Mouse (Mus musculus) intestine, postnatal 0 days (tissue): Measurements from ENCODE around the gene Chn2. TPM values are rescaled to one million over a fixed set of nuclear protein-coding genes. Genes with fewer than 3 reads are reported as not detected.

Experiments
- ATAC-seq: fragments of 200-750 bp; cut with Nextera tagmentation; 2 replicates; pipeline ENCODE4 v1.8.0; 2017; ENCODE audit warnings: mild to moderate bottlenecking, moderate TSS enrichment, moderate library complexity
- H3K27ac ChIP-seq: fragments of 300-500 bp; sonication (generic); 2 replicates; pipeline ENCODE4 v1.5.1; 2014; ENCODE audit warnings: mild to moderate bottlenecking, low read depth, low read length, moderate library complexity
- H3K27me3 ChIP-seq: fragments of 300-500 bp; sonication (generic); replicated peaks from 2 replicates; pipeline ENCODE4 v1.6.1; 2014; ENCODE audit warnings: low read length, mixed read lengths; ENCODE audit not compliant: control insufficient read depth, insufficient read depth
- H3K36me3 ChIP-seq: fragments of 300-500 bp; sonication (generic); 2 replicates; pipeline ENCODE4 v1.6.1; 2014; ENCODE audit warnings: mild to moderate bottlenecking, moderate library complexity; ENCODE audit not compliant: control insufficient read depth, insufficient read depth
- H3K4me1 ChIP-seq: fragments of 300-500 bp; sonication (generic); replicated peaks from 2 replicates; pipeline ENCODE4 v1.6.1; 2014; ENCODE audit warnings: antibody characterized with exemption, low read length, mixed read lengths; ENCODE audit not compliant: control insufficient read depth, insufficient read depth
- H3K4me2 ChIP-seq: fragments of 300-500 bp; sonication (generic); replicated peaks from 2 replicates; pipeline ENCODE4 v1.6.1; 2014; ENCODE audit warnings: low read depth, mild to moderate bottlenecking, moderate library complexity
- H3K4me3 ChIP-seq: fragments of 300-500 bp; sonication (generic); 2 replicates; pipeline ENCODE4 v1.5.1; 2014; ENCODE audit warnings: low read depth, low read length
- H3K9ac ChIP-seq: fragments of 300-500 bp; sonication (generic); 2 replicates; pipeline ENCODE4 v1.6.1; 2014; ENCODE audit warnings: mild to moderate bottlenecking, low read depth, low read length
- H3K9me3 ChIP-seq: fragments of 300-500 bp; sonication (generic); 2 replicates; pipeline ENCODE4 v1.6.1; 2016; ENCODE audit warnings: mixed run types; ENCODE audit not compliant: control insufficient read depth
- CTCF ChIP-seq: sonication (generic); IDR thresholded peaks from 2 replicates; pipeline ENCODE4 v1.5.1; 2016; ENCODE audit warnings: low read depth, mild to moderate bottlenecking, control low read depth, antibody characterized with exemption, moderate library complexity
- WGBS: fragments of 180-500 bp; shearing (Covaris S2); extraction: QIAGEN DNeasy Blood & Tissue Kit; methylation state at CpG from one replicate; pipeline ENCODE4 v1.1.7; 2014; 5-methylcytosine and 5-hydroxymethylcytosine counted together
- polyA plus RNA-seq: library from polyadenylated mRNA; unstranded; fragments of >200 nt; fragmentation: Nextera tagmentation; extraction: Ambion mirVana; gene quantifications from 2 replicates; pipeline ENCODE4 v1.2.1, GENCODE M21; 2015

Chn2 gene
- polyA plus RNA-seq, 1 experiment from 2014 or later = 19.6 TPM

DNA sequence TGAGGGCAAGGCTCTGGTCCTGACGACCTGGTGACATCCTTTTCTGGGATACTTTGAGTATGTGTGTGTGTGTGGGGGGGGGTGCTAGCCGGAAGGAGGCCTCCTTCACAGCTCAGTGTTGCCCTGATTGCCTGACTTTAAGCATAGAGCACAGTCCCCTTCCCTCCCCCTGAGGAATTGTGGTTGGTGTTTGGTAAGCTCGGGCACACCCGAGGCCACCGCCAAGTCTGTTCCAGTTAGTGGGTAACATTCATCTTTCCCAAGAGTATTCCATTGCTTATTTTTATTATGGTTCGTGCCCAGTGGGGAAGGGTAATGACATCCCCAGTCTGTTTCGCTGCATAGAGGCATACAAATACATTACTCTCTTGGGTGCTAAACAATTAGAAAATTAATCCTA is 172.6 kb downstream of the Chn2 start:
- no peaks in the 10 kb centered on the region for H3K27me3 ChIP-seq
- 87% methylated on average over 7 of the region's 7 CpGs for WGBS
- no peaks in the 10 kb centered on the region for H3K9me3 ChIP-seq
- H3K4me1 ChIP-seq = no peaks in the 10 kb centered on the region
- H3K9ac ChIP-seq = no peak overlapping the region
- H3K4me2 ChIP-seq = no peak overlapping the region
- TF ChIP-seq CTCF = no peak
- no peak overlapping the region for H3K27ac ChIP-seq
- H3K4me3 ChIP-seq = no peak overlapping the region
- no peak for ATAC-seq
- no peaks in the 10 kb centered on the region; the same call in 1 of the 2 replicates for H3K36me3 ChIP-seq

DNA sequence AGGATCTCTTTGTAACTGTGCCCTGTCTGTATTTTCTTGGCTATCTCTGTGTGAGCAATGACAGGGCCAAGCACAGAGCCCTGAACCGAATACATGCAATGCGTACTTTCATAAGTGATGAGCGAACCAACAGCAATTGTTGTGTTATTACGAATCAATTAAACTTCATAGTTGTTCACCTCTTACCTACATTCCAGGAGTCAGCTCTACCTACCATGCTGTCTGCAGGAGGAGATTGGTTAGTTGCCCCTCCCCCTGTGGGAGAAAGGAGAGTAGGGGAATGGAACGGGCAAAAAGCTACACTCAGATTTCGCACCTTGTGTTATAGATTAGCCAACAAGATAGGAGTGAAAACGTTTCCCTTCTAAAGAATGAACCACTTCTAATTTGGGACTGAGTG is 174.4 kb downstream of the Chn2 start:
- Histone ChIP-seq H3K9me3 (no peaks in the 10 kb centered on the region), H3K27me3 (no peaks in the 10 kb centered on the region), H3K4me2 (no peak overlapping the region), H3K36me3 (no peaks in the 10 kb centered on the region; the same call in 1 of the 2 replicates), H3K4me3 (no peak overlapping the region), H3K4me1 (no peaks in the 10 kb centered on the region), H3K27ac (no peak overlapping the region), H3K9ac (no peak overlapping the region)
- TF ChIP-seq CTCF = no peak
- WGBS = 82% methylated on average over 7 of the region's 7 CpGs
- no peak for ATAC-seq

DNA sequence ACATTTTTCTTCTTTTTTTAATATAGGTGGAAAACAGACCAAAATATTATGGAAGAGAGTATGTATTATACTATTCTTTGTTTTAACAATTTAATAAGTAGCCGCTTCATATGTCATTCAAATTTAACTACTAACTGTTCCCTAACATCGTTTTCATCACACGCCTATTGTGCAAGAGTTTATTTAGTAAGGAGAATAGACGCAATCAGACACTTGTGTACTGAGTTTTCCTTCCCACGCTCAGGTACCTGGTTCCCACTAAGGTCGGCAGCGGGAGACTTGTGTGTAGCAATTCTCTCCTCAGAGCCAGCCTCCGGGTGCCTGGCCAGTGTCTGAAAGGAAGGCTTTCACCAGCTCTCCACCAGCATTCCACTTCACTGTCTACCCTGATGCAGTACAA is 176.3 kb downstream of the Chn2 start:
- no peaks in the 10 kb centered on the region for H3K4me1 ChIP-seq
- TF ChIP-seq CTCF = no peak
- peaks cover 4% of the 10 kb centered on the region; the same call in 1 of the 2 replicates for H3K36me3 ChIP-seq
- no peak overlapping the region for H3K27ac ChIP-seq
- H3K27me3 ChIP-seq = no peaks in the 10 kb centered on the region
- H3K9me3 ChIP-seq = no peaks in the 10 kb centered on the region
- WGBS = 81% methylated on average over 8 of the region's 8 CpGs
- no peak for ATAC-seq
- no peak overlapping the region for H3K4me2 ChIP-seq
- no peak overlapping the region for H3K4me3 ChIP-seq
- H3K9ac ChIP-seq = no peak overlapping the region

DNA sequence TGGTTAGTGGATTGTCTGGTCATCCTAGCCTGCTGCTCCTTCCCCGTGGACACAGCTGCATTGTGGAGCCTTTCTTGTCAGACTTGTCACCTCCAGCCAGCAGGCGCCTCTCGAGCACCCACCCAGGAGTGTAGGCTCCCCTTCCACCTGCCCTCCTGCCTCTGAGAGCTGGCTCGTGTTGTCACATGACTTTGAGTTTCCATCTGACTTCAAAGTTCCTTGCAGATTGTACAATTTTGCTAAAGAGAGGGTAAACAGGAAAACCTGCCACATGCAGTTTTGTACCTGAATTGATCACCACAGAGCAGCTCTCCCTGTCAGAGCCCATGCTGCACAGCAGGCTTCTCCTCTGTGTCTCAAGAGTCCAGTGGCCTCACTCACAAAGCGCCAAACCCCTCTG is 177.2 kb downstream of the Chn2 start:
- 75% methylated on average over 5 of the region's 5 CpGs for WGBS
- H3K27ac ChIP-seq = no peak overlapping the region
- no peak for ATAC-seq
- H3K9me3 ChIP-seq = no peaks in the 10 kb centered on the region
- no peak for TF ChIP-seq CTCF
- H3K4me2 ChIP-seq = no peak overlapping the region
- H3K9ac ChIP-seq = no peak overlapping the region
- H3K4me3 ChIP-seq = no peak overlapping the region
- no peaks in the 10 kb centered on the region for H3K4me1 ChIP-seq
- H3K36me3 ChIP-seq = peaks cover 4% of the 10 kb centered on the region; the same call in 1 of the 2 replicates
- H3K27me3 ChIP-seq = no peaks in the 10 kb centered on the region

DNA sequence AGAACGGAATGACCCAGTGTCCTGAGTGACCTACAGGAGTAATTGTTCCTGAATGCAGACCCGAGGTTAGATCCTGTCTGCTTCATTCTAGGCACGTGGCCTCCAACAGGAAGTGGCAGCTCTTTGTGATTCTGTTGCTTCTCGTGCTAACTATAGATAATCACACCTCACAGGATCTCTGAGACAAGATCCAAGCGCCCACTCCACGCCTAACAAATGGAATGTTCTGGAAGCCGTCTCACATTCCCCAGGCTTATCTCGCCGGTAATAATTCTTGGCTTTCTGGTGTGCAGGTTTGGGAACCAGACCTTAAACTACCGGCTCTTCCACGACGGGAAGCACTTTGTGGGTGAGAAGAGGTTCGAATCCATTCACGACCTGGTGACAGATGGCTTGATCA is 180.8 kb downstream of the Chn2 start:
- no peak for TF ChIP-seq CTCF
- H3K27ac ChIP-seq = no peak overlapping the region
- no peaks in the 10 kb centered on the region for H3K9me3 ChIP-seq
- H3K4me3 ChIP-seq = no peak overlapping the region
- no peak for ATAC-seq
- H3K4me1 ChIP-seq = no peaks in the 10 kb centered on the region
- H3K9ac ChIP-seq = no peak overlapping the region
- 76% methylated on average over 14 of the region's 14 CpGs for WGBS
- peaks cover 4% of the 10 kb centered on the region; the same call in 1 of the 2 replicates for H3K36me3 ChIP-seq
- H3K27me3 ChIP-seq = no peaks in the 10 kb centered on the region
- H3K4me2 ChIP-seq = no peak overlapping the region

DNA sequence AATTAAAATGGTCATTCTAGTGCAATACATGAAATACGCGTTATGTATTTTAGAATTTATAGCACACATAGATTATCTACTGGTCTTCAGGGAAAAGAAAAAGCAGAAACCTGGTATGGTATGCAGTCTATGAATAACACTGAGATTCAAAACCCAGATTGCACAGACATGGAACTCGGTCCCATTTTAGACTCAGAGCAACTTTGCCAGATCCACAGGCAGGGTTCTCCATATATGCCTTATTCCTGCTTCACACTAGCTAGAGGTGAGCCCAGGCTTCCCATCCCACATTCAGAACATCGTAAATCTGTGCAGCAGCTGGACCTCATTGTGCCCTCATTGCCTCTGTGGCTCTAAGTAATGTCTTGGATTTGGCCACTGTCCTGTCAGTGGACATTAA is 184.2 kb downstream of the Chn2 start:
- Histone ChIP-seq H3K4me1 (no peaks in the 10 kb centered on the region), H3K9ac (no peak overlapping the region), H3K9me3 (no peaks in the 10 kb centered on the region), H3K27me3 (no peaks in the 10 kb centered on the region), H3K4me2 (no peak overlapping the region), H3K36me3 (peaks cover 4% of the 10 kb centered on the region; the same call in 1 of the 2 replicates), H3K27ac (no peak overlapping the region), H3K4me3 (no peak overlapping the region)
- no peak for TF ChIP-seq CTCF
- no peak for ATAC-seq
- 92% methylated on average over 4 of the region's 4 CpGs for WGBS

DNA sequence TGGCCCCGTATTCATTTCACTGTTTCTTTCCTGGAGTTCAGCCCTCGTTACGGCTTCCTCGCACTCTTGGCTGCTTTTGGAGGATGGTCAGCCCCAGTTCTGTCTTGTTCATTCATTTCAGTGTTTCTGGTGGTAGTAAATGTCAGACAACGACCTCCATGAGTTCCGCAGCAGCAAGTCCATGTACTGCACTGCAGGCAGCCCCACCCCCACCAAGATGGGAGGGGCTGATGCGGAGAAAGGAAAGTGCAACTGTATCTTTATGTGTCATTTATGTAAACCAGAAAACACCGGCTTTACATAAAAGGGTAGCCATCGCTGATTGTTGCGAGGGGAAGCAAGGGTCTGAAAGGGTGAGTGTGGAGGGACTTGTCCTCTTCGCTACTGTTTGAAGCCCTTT is 185.0 kb downstream of the Chn2 start:
- ATAC-seq = no peak
- WGBS = 81% methylated on average over 11 of the region's 11 CpGs
- H3K27ac ChIP-seq = no peak overlapping the region
- H3K9me3 ChIP-seq = no peaks in the 10 kb centered on the region
- no peak for TF ChIP-seq CTCF
- no peaks in the 10 kb centered on the region for H3K4me1 ChIP-seq
- no peak overlapping the region for H3K9ac ChIP-seq
- H3K36me3 ChIP-seq = peaks cover 4% of the 10 kb centered on the region; the same call in 1 of the 2 replicates
- H3K27me3 ChIP-seq = no peaks in the 10 kb centered on the region
- H3K4me2 ChIP-seq = no peak overlapping the region
- no peak overlapping the region for H3K4me3 ChIP-seq
